Mouse (Mus musculus) heart, embryonic 11.5 days (tissue): ENCODE measurements around the gene Cnpy3. TPM values are rescaled to one million over a fixed set of nuclear protein-coding genes. Genes with fewer than 3 reads are reported as not detected.

Experiments used
- ATAC-seq: fragments of 200-750 bp; cut with Nextera tagmentation; replicated peaks from 2 replicates; pipeline ENCODE4 v1.8.0; 2017; ENCODE audit warnings: moderate library complexity; ENCODE audit not compliant: insufficient number of reproducible peaks, low FRiP score, low TSS enrichment
- H3K27ac ChIP-seq: fragments of 300-500 bp; sonication (generic); 2 replicates; pipeline ENCODE4 v1.5.1; 2014; ENCODE audit warnings: mild to moderate bottlenecking, low read depth, low read length
- H3K27me3 ChIP-seq: fragments of 300-500 bp; sonication (generic); 2 replicates; pipeline ENCODE4 v1.6.1; 2014; ENCODE audit warnings: mild to moderate bottlenecking, low read length, mixed read lengths; ENCODE audit not compliant: control insufficient read depth, insufficient read depth
- H3K36me3 ChIP-seq: fragments of 300-500 bp; sonication (generic); 2 replicates; pipeline ENCODE4 v1.6.1; 2014; ENCODE audit warnings: mild to moderate bottlenecking, low read length, moderate library complexity, mixed read lengths; ENCODE audit not compliant: control insufficient read depth, insufficient read depth
- H3K4me1 ChIP-seq: fragments of 300-500 bp; sonication (generic); 2 replicates; pipeline ENCODE4 v1.6.1; 2014; ENCODE audit warnings: low read length; ENCODE audit not compliant: control insufficient read depth, insufficient read depth
- H3K4me2 ChIP-seq: fragments of 300-500 bp; sonication (generic); 2 replicates; pipeline ENCODE4 v1.6.1; 2014; ENCODE audit warnings: mild to moderate bottlenecking, moderate library complexity
- H3K4me3 ChIP-seq: fragments of 300-500 bp; sonication (generic); 2 replicates; pipeline ENCODE4 v1.5.1; 2014; ENCODE audit warnings: low read depth, low read length
- H3K9ac ChIP-seq: fragments of 300-500 bp; sonication (generic); 2 replicates; pipeline ENCODE4 v1.6.1; 2014; ENCODE audit warnings: mild to moderate bottlenecking, low read depth, low read length, moderate library complexity
- H3K9me3 ChIP-seq: fragments of 300-500 bp; sonication (generic); replicated peaks from 2 replicates; pipeline ENCODE4 v1.6.1; 2016; ENCODE audit warnings: low read length; ENCODE audit not compliant: control insufficient read depth
- WGBS: fragments of 180-500 bp; shearing (Covaris S2); extraction: QIAGEN DNeasy Blood & Tissue Kit; methylation state at CpG from one replicate; pipeline ENCODE4 v1.1.7; 2014; ENCODE audit not compliant: insufficient replicate concordance; 5-methylcytosine and 5-hydroxymethylcytosine counted together
- polyA plus RNA-seq: library from polyadenylated mRNA; unstranded; fragments of >200 nt; fragmentation: Nextera tagmentation; extraction: Ambion mirVana; gene quantifications from 2 replicates; pipeline ENCODE4 v1.2.1, GENCODE M21; 2014

Gene Cnpy3
- polyA plus RNA-seq, 1 experiment from 2014 or later = 46.5 TPM

DNA sequence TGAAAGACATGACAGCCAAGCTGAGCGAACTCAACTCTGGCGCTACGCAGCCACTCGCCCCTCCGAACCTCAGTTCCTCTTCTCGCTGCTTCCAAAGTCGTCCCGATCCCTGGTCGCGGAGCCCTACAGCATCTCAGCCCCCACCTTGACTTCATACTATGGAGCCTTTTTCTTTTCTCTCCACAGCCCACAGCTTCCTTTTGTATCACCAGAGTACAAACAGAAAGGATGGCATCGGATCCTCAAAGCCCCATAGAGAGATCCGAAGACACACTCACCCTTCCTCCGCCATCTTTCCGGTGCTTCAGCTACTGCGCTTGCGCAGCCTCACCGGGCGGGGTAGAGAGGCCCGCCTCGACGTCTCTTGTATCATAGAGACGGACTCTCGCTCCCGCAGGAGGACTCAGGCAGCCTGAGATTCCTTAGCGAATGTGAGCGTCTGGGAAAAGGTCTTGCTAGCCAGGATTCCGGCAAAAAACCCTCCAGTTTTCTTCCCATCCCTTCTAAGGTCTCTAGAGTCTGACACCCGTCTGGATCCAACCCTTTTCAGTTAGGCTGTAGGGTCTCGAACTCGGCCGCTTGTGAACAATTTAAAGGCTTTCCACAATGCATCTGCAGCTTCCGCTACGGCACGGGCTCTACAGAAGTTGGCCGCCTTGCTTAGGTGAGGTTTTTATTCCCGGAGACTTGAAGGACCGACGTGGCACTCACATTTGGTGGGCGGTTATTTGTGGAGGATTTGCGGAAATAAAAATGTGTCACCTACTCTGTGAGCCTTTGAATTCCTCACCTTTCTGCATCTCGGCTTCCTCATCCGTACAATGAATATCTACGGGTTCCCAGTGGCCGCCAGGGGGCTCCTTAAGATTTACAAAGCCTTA lies 30.6 kb upstream of the Cnpy3 start, which contains the start of gene Rpl7l1:
Rpl7l1 (minus strand) TSS at position 332 of the 881 bp plus-strand sequence.
- H3K4me2 ChIP-seq = peak within 1 kb of the TSS; percentile 69
- no peaks in the 10 kb centered on the region for H3K4me1 ChIP-seq
- H3K27ac ChIP-seq = peak within 1 kb of the TSS; percentile 85
- WGBS = under 1% methylated on average over 44 of the region's 44 CpGs
- H3K27me3 ChIP-seq = no peaks in the 10 kb centered on the region
- H3K36me3 ChIP-seq = peaks cover 24% of the 10 kb centered on the region
- H3K9ac ChIP-seq = peak within 1 kb of the TSS; percentile 88
- ATAC-seq = peak; percentile 85
- H3K4me3 ChIP-seq = peak within 1 kb of the TSS; percentile 77
- no peaks in the 10 kb centered on the region for H3K9me3 ChIP-seq

DNA sequence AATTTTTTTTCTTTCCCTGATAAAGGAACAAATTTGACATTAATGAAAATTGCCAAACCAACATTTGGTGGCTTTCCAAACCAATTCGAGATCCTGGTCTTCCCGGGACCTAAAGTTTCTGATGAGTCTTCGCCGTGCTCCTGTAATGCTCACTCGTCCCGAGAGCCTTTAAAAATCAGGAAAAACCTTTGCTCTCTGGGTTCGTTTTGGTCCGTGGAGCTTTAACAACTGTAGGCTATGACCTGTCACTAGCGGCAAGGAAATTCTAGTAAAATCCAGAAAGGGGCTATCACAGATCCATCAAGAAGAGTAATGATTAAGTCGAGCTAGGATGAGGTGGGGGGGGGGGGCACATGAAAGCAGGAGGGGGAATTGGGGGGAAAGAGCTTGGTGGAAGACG lies 29.9 kb upstream of the Cnpy3 start:
- no peak for ATAC-seq
- no peaks in the 10 kb centered on the region for H3K27me3 ChIP-seq
- H3K36me3 ChIP-seq = peaks cover 31% of the 10 kb centered on the region
- H3K27ac ChIP-seq = peak overlapping the region; percentile 85
- H3K9ac ChIP-seq = peak overlapping the region; percentile 88
- H3K4me3 ChIP-seq = peak overlapping the region; percentile 77
- H3K4me2 ChIP-seq = peak overlapping the region; percentile 69
- no peaks in the 10 kb centered on the region for H3K9me3 ChIP-seq
- H3K4me1 ChIP-seq = no peaks in the 10 kb centered on the region
- 5% methylated on average over 11 of the region's 11 CpGs for WGBS

DNA sequence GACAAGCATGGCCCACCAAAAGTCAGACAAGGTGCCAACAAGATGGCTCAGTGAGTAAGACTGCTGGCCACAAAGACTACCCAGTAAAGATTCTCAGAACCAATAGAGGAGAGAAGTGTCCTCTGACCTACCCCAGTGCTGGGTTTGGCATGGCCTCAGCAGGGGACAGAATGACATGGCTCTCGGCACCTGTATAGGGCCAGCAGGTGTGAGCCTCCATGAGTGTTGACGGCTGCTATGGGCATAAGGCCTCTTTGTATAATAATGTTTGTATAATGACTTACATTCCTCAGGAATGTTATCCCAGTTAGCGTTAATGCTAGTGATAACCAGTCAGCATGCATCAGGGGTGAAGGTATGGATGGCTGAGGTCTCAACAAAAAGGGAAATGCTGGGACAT lies 24.1 kb upstream of the Cnpy3 start:
- no peak for ATAC-seq
- H3K36me3 ChIP-seq = peaks cover 44% of the 10 kb centered on the region
- H3K27ac ChIP-seq = no peak overlapping the region
- no peak overlapping the region for H3K4me2 ChIP-seq
- peaks cover 7% of the 10 kb centered on the region for H3K4me1 ChIP-seq
- H3K4me3 ChIP-seq = no peak overlapping the region
- H3K27me3 ChIP-seq = no peaks in the 10 kb centered on the region
- WGBS = 82% methylated on average over 3 of the region's 3 CpGs
- no peaks in the 10 kb centered on the region for H3K9me3 ChIP-seq
- H3K9ac ChIP-seq = no peak overlapping the region

DNA sequence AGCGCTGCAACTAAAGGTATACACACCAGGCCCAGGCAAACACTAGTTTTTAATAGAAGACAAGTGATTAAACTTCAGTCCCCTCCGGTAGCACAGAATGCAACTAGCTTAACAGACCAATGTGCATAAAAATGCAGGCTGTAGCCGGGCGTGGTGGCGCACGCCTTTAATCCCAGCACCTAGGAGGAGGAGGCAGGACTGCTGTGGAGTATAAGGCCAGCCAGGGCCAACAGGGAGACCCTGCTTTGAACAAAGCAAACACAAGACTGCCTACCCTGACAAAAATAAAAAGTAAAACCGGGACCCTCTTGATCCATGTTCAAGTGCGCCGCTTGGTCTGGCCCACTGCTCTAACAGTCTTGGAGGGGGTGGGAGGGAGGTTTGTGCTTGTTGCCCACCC lies 23.1 kb upstream of the Cnpy3 start:
- ATAC-seq = no peak
- 93% methylated on average over 9 of the region's 9 CpGs for WGBS
- H3K9me3 ChIP-seq = no peaks in the 10 kb centered on the region
- no peak overlapping the region for H3K27ac ChIP-seq
- peaks cover 39% of the 10 kb centered on the region for H3K36me3 ChIP-seq
- no peak overlapping the region for H3K4me2 ChIP-seq
- no peak overlapping the region for H3K9ac ChIP-seq
- no peaks in the 10 kb centered on the region for H3K27me3 ChIP-seq
- H3K4me1 ChIP-seq = peaks cover 7% of the 10 kb centered on the region
- no peak overlapping the region for H3K4me3 ChIP-seq

DNA sequence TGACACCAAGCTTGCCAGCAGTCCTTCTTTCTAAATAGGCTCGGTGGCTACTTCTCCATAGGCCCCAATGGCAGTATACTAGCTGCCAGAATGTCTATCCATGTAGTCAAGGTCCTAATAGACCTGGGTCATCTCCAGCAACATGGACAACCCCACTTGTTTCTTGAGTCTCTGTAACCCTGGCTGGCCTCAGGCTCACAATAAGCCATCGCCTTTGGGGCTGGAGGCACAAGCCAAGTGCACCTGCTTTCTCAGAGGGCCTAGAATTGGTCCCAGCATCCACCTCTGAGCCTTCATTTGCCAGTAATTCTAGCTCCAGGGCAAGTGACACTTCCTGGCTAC lies 22.1 kb upstream of the Cnpy3 start:
- H3K9ac ChIP-seq = 0 out of 2 replicates have a peak overlapping the region, but pooled peaks have one; percentile 16
- no peak for ATAC-seq
- no peaks in the 10 kb centered on the region for H3K9me3 ChIP-seq
- no peak overlapping the region for H3K27ac ChIP-seq
- WGBS = 49% methylated on average over 2 of the region's 2 CpGs
- H3K36me3 ChIP-seq = peaks cover 32% of the 10 kb centered on the region
- no peaks in the 10 kb centered on the region for H3K27me3 ChIP-seq
- H3K4me3 ChIP-seq = no peak overlapping the region
- no peak overlapping the region; the same call in 1 of the 2 replicates for H3K4me2 ChIP-seq
- H3K4me1 ChIP-seq = peaks cover 7% of the 10 kb centered on the region

DNA sequence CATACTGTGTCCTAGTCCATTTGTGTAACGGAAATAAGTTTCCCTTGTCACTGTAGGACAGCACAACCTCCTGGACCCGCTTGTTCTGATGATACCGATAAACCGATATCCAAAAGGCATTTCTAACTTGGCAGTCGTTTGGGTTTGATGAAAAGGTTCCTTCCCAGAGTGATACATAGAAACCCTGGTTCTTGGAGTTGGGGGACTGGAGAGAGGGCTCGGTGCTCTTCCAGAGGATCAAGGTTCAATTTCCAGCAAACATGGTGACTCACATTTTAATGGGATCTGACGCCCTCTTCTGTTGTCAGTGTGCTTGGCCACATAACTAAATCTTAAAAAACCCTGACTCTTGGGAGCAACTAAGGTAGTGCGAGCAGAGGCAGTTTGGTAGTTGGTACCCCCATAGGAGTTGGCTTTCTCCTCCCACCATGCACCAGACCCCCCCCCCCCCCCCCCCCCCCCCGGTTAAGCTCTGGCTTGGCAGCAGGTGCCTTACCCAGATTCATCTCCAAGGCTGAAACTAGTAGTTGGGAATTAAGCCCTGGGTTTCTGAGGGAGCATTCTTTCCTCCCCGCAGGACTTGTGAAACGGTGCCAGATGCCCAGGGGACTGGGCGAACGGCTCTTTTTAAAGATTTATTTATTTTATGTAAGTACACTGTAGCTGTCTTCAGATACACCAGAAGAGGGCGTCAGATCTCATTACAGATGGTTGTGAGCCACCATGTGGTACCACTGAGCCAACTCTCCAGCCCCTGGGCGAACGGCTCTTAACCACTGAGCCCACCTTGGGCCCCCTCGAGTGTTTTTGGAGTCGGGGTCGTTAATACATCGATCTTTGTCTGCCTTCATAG lies 21.5 kb upstream of the Cnpy3 start:
- Histone ChIP-seq H3K4me1 (peaks cover 7% of the 10 kb centered on the region), H3K27me3 (no peaks in the 10 kb centered on the region), H3K4me3 (peak overlapping the region; percentile 84), H3K9ac (peak overlapping the region; percentile 89), H3K27ac (peak overlapping the region; percentile 70), H3K9me3 (no peaks in the 10 kb centered on the region), H3K36me3 (peaks cover 28% of the 10 kb centered on the region), H3K4me2 (peak overlapping the region; percentile 89)
- 10% methylated on average over 19 of the region's 20 CpGs for WGBS
- ATAC-seq = no peak

DNA sequence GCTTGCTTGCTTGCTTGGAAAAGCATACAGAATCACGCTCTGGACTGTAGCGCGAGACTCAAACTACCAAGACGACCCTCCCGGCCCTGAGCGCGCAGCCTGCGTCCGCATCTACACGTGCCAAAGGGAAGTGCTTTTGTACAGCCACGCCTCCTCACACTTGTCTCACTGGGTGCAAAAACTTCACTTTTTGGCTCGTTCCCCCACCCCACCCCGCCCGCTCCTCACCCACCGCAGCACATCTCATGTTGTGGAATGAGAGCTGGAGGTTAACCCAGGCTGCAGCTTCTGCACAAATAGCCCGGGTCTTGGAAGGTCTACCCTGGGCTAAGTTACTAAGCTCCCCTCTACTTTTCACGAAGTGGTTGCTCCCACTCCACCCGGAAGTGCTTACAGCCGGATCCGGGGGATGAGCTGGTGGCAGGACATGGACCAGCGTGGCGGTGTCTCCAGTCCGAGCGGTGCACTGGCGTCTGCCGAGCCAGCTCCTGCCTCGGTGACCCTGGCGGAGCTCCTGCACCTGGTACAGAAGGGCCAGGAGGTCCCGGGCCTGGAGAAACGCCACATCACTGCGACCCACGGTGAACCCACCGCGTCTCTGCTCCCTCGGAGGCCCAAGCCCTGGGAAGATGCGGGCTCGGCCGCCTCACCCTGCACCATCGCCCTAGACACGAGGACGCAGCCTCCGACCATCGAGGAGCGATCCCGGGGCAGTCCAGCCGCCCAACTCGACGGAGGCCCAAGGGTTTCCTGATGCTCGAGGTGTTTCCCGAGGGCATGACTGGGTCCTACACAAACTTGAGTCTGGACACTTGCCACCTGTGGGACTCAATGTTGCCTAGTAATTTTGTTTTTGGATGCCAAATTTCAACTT lies 20.6 kb upstream of the Cnpy3 start, which contains the start of gene 2310039H08Rik:
2310039H08Rik (plus strand) TSS at position 232 of the 874 bp plus-strand sequence.
- peaks cover 20% of the 10 kb centered on the region for H3K36me3 ChIP-seq
- WGBS = under 1% methylated on average over 50 of the region's 50 CpGs
- peaks cover 7% of the 10 kb centered on the region for H3K4me1 ChIP-seq
- peak within 1 kb of the TSS; percentile 89 for H3K4me2 ChIP-seq
- H3K4me3 ChIP-seq = peak within 1 kb of the TSS; percentile 84
- H3K27ac ChIP-seq = peak within 1 kb of the TSS; percentile 70
- ATAC-seq = peak; percentile 81
- H3K27me3 ChIP-seq = no peaks in the 10 kb centered on the region
- H3K9ac ChIP-seq = peak within 1 kb of the TSS; percentile 89
- H3K9me3 ChIP-seq = no peaks in the 10 kb centered on the region

DNA sequence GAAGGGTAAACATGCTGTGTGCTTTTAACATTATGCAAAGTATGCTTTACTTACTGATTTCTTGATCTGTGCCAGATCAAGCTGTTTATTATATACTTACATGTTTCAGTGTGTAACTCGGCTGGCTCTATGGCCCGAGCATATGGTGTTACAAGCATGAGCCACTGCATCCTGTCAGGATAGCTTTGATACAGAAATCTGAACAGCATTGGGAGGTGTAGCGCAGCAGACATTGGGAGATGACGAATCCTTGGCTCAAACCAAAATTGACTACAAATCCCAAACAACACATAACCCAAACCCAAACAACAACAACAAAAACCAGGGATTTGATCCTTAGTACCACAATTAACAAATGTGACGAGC lies 20.0 kb upstream of the Cnpy3 start:
- H3K27me3 ChIP-seq = no peaks in the 10 kb centered on the region
- H3K4me2 ChIP-seq = peak overlapping the region; percentile 89
- H3K9ac ChIP-seq = peak overlapping the region; percentile 89
- ATAC-seq = no peak
- H3K4me1 ChIP-seq = peaks cover 7% of the 10 kb centered on the region
- WGBS = 8% methylated on average over 5 of the region's 5 CpGs
- H3K9me3 ChIP-seq = no peaks in the 10 kb centered on the region
- peak overlapping the region; percentile 70 for H3K27ac ChIP-seq
- H3K36me3 ChIP-seq = peaks cover 14% of the 10 kb centered on the region
- H3K4me3 ChIP-seq = peak overlapping the region; percentile 84
